Mouse (Mus musculus): Measurements from ENCODE around the gene Rpl10. TPM values are rescaled to one million over a fixed set of nuclear protein-coding genes. Genes with fewer than 3 reads are reported as not detected.
A peak's percentile ranks its signal among the peaks of the same experiment; 100 is the strongest.

Gene Rpl10
- total and polyA plus RNA-seq, 3 experiments = 1,009 to 3,613 (median 1,842) TPM

DNA sequence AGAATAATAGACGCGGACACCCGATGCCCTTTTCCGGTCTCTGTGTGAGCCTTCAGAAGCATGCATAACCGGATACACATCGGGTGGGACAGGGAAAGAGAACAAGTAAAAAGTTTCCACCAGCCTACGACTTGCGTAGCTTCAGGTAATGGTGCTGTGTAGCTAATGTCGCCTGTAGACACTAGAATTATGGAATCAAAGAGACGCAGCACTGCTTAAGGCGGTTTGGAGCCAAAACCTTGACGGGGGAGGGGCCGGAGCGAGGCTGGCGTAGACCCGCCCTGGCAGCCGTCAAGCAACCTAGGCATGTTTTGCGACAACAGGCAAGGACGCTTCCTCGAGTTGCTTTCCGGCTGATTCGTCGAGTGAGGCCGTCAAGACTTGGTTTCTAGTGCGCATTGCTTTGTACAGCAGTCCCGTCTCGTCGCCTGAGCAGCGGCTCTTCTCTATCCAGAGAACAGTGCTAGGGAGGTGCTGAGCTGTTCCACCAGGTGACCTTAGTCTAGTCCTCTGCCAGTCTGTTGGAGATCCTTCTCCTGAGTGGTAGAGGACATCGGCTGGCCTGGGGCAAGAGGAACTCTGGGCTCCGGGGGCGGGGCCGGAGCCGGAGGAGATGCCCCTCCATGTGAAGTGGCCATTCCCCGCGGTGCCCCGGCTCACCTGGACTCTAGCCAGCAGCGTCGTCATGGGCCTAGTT, 11.9 kb downstream of the Rpl10 start:
- DNase-seq (ENCODE audit: low spot score) = peak; percentile 29
- TF ChIP-seq GATA2 (IDR thresholded peaks at IDR 0.05; ENCODE audit: borderline replicate concordance, low read depth, low read length) (no peak), CTCF (IDR thresholded peaks at IDR 0.05; ENCODE audit: low read depth, low read length) (no peak), POLR2AphosphoS5 (IDR thresholded peaks at IDR 0.05; ENCODE audit: insufficient replicate concordance, low read depth, low read length) (no peak), TAL1 (conservative IDR thresholded peaks at IDR 0.05; ENCODE audit: low read depth, low read length) (no peak), GATA1 (IDR thresholded peaks at IDR 0.05; ENCODE audit: borderline replicate concordance, low read length) (no peak)
- 0 out of 2 replicates have a peak, but pooled peaks have one; percentile 11 for ATAC-seq (ENCODE audit: extremely low read depth, insufficient number of reproducible peaks, low FRiP score, poor library complexity, severe bottlenecking)

DNA sequence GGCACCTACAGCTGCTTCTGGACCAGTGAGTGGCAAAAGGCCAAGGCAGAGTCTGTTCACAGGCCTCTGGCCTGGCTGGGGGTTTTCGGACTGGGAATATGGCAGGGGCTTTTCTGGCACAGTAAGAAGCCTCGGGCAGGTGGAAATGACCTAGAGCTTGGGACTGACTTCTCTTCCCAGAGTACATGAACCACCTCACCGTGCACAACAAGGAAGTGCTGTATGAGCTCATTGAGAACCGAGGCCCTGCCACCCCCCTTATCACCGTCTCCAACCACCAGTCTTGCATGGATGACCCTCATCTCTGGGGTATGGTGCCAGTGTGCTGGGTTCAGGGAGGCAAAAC, 12.5 kb downstream of the Rpl10 start:
- Histone ChIP-seq H3K4me3 (ENCODE audit: low read depth, low read length) (peak overlapping the region; percentile 76), H3K9me3 (replicated peaks) (no peaks in the 10 kb centered on the region), H3K36me3 (replicated peaks) (peaks cover 33% of the 10 kb centered on the region), H3K27me3 (ENCODE audit: insufficient read depth, low read length) (no peaks in the 10 kb centered on the region), H3K4me1 (ENCODE audit: insufficient read depth, low read depth, low read length) (peaks cover 19% of the 10 kb centered on the region)
- ATAC-seq (ENCODE audit: extremely low read depth, insufficient number of reproducible peaks, low FRiP score, poor library complexity, severe bottlenecking) = no peak
- no peak for DNase-seq (ENCODE audit: low spot score)
- TF ChIP-seq CTCF (IDR thresholded peaks at IDR 0.05; ENCODE audit: low read depth, low read length) (no peak), GATA2 (IDR thresholded peaks at IDR 0.05; ENCODE audit: borderline replicate concordance, low read depth, low read length) (no peak), GATA1 (IDR thresholded peaks at IDR 0.05; ENCODE audit: borderline replicate concordance, low read length) (no peak), TAL1 (conservative IDR thresholded peaks at IDR 0.05; ENCODE audit: low read depth, low read length) (no peak), POLR2AphosphoS5 (IDR thresholded peaks at IDR 0.05; ENCODE audit: insufficient replicate concordance, low read depth, low read length) (no peak)

More for the DNA sequence above, 11.9 kb downstream of the Rpl10 start:
- peaks cover 22% of the 10 kb centered on the region for H3K4me1 ChIP-seq (ENCODE audit: insufficient read depth, low read depth, low read length)
- peaks cover 28% of the 10 kb centered on the region for H3K36me3 ChIP-seq (replicated peaks)
- no peaks in the 10 kb centered on the region for H3K27me3 ChIP-seq (ENCODE audit: insufficient read depth, low read length)
- H3K4me3 ChIP-seq (ENCODE audit: low read depth, low read length) = peak overlapping the region; percentile 76
- no peaks in the 10 kb centered on the region for H3K9me3 ChIP-seq (replicated peaks)

DNA sequence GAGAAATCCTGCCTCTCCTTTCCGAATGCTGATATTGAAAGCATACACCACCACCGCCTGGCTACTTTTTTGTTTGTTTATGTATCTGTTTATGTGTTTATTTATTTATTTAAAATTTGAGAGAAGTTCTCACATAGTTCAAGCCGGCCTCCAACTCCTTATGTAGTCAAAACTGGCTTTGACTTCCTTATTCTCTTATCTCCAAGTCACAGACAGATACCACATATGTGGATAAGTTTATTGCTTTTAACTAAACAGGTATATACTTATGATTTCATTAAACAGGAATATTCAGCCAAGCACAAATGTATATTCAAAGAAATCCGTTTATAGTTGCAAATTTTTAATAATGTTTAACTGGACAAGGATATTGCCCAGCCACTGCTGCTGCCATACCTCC, 22.8 kb downstream of the Rpl10 start:
- Histone ChIP-seq H3K27me3 (ENCODE audit: insufficient read depth, low read length) (no peaks in the 10 kb centered on the region), H3K9me3 (replicated peaks) (no peaks in the 10 kb centered on the region), H3K4me1 (ENCODE audit: insufficient read depth, low read depth, low read length) (peaks cover 11% of the 10 kb centered on the region), H3K4me3 (ENCODE audit: low read depth, low read length) (no peak overlapping the region; the same call in 1 of the 2 replicates), H3K36me3 (replicated peaks) (peaks cover 25% of the 10 kb centered on the region)
- TF ChIP-seq CTCF (IDR thresholded peaks at IDR 0.05; ENCODE audit: low read depth, low read length) (no peak), TAL1 (conservative IDR thresholded peaks at IDR 0.05; ENCODE audit: low read depth, low read length) (peak; percentile 55; the same call in 1 of the 2 replicates), GATA1 (IDR thresholded peaks at IDR 0.05; ENCODE audit: borderline replicate concordance, low read length) (no peak), POLR2AphosphoS5 (IDR thresholded peaks at IDR 0.05; ENCODE audit: insufficient replicate concordance, low read depth, low read length) (no peak)
- DNase-seq (ENCODE audit: low spot score) = no peak
- ATAC-seq (ENCODE audit: extremely low read depth, insufficient number of reproducible peaks, low FRiP score, poor library complexity, severe bottlenecking) = no peak

DNA sequence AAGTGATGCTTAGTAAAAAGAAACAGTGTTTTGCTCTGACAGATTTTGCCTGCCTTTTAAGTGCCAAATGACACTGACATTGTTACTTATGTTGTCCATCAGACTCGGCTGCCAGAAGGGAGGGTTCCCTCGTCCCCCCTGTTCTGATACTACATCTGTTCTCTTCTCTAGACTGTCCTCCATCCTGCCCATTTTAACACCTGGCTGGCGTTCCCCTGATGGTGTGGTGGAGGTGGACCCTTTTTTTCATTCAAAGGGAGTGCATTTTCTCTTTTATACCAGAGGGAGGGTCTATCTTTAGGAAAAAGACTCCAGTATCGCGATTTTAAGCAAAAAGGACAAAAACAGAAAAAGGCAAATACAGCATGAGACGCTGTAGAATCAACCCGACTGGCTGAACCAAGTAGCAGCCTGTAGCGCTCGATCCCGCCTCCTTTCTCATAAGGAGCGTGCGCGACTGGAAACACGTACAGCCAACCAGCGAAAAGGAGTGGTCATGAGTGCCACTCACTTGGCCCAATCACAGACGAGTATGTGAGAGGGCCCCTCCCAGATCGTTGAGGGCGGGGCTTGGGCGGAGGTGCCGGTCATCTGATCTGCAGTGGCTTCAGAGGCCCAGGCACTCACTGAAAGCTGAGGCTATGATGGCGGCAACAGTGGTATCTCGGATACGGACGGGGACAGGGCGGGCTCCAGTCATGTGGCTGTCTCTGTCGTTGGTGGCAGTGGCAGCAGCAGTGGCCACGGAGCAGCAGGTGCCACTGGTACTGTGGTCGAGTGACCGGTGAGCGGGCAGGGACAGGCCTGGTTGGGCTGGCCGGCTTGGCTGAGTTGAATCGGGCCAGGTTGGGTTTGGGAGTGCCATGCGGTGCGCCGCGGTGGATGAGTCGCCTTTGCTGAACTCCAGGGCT, 26.2 kb downstream of the Rpl10 start, which contains the start of gene Atp6ap1:
Gene Atp6ap1 (plus strand): TSS at position 560 of the 911 bp plus-strand sequence.
- peaks cover 35% of the 10 kb centered on the region for H3K36me3 ChIP-seq (replicated peaks)
- DNase-seq (ENCODE audit: low spot score) (peak; percentile 55), ATAC-seq (ENCODE audit: extremely low read depth, insufficient number of reproducible peaks, low FRiP score, poor library complexity, severe bottlenecking) (peak; percentile 96)
- H3K4me3 ChIP-seq (ENCODE audit: low read depth, low read length) = peak within 1 kb of the TSS; percentile 87
- H3K4me1 ChIP-seq (ENCODE audit: insufficient read depth, low read depth, low read length) = peaks cover 34% of the 10 kb centered on the region
- no peaks in the 10 kb centered on the region for H3K9me3 ChIP-seq (replicated peaks)
- no peak for TF ChIP-seq GATA1 (IDR thresholded peaks at IDR 0.05; ENCODE audit: borderline replicate concordance, low read length)
- TF ChIP-seq GATA2 (IDR thresholded peaks at IDR 0.05; ENCODE audit: borderline replicate concordance, low read depth, low read length) = no peak
- TF ChIP-seq CTCF (IDR thresholded peaks at IDR 0.05; ENCODE audit: low read depth, low read length) = no peak
- TF ChIP-seq TAL1 (conservative IDR thresholded peaks at IDR 0.05; ENCODE audit: low read depth, low read length) = no peak
- TF ChIP-seq POLR2AphosphoS5 (IDR thresholded peaks at IDR 0.05; ENCODE audit: insufficient replicate concordance, low read depth, low read length) = no peak
- H3K27me3 ChIP-seq (ENCODE audit: insufficient read depth, low read length) = no peaks in the 10 kb centered on the region

DNA sequence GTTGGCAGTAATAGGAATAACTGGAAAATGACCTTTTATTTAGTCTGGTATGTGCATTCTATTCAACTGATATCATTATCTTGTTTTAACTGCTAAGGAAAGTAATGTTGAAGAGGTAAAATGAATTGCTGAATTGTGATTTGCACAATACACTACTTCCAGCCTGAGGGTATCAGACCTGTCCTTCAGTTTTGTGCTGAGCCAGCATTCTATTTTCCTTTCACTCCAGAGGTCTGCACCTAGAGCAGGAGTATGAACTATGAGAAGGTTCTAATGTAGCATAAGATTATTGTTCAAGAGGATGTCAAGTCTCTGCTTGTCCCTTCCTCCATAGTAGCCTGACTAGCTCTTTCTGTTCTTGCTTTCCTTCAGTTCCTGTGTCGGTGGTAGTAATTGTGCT, 27.7 kb downstream of the Rpl10 start:
- ATAC-seq (ENCODE audit: extremely low read depth, insufficient number of reproducible peaks, low FRiP score, poor library complexity, severe bottlenecking) (no peak), DNase-seq (ENCODE audit: low spot score) (no peak)
- H3K36me3 ChIP-seq (replicated peaks) = peaks cover 51% of the 10 kb centered on the region
- TF ChIP-seq CTCF (IDR thresholded peaks at IDR 0.05; ENCODE audit: low read depth, low read length) (no peak), GATA1 (IDR thresholded peaks at IDR 0.05; ENCODE audit: borderline replicate concordance, low read length) (no peak)
- H3K4me3 ChIP-seq (ENCODE audit: low read depth, low read length) = no peak overlapping the region; the same call in 1 of the 2 replicates
- H3K4me1 ChIP-seq (ENCODE audit: insufficient read depth, low read depth, low read length) = peaks cover 34% of the 10 kb centered on the region
- H3K9me3 ChIP-seq (replicated peaks) = no peaks in the 10 kb centered on the region
- H3K27me3 ChIP-seq (ENCODE audit: insufficient read depth, low read length) = no peaks in the 10 kb centered on the region

DNA sequence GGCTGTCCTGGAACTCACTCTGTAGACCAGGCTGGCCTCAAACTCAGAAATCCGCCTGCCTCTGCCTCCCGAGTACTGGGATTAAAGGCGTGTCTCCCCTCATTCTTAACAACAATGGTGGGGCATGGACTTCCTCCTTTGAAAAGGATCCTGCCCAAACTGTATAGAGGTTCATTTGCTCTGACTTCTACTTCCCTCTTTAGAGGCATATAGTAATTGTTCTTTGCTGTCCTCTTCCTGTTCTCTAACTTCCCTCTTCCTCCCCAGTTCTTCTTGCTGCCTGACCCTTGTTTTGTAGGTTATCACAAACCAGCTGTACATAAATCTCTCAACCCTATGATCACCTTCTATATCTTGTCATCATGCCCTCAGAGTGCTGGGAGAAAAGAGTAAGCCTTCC, 29.1 kb downstream of the Rpl10 start:
- Histone ChIP-seq H3K27me3 (ENCODE audit: insufficient read depth, low read length) (no peaks in the 10 kb centered on the region), H3K36me3 (replicated peaks) (peaks cover 64% of the 10 kb centered on the region), H3K4me1 (ENCODE audit: insufficient read depth, low read depth, low read length) (peaks cover 46% of the 10 kb centered on the region), H3K4me3 (ENCODE audit: low read depth, low read length) (no peak overlapping the region), H3K9me3 (replicated peaks) (no peaks in the 10 kb centered on the region)
- no peak for ATAC-seq (ENCODE audit: extremely low read depth, insufficient number of reproducible peaks, low FRiP score, poor library complexity, severe bottlenecking)
- TF ChIP-seq CTCF (IDR thresholded peaks at IDR 0.05; ENCODE audit: low read depth, low read length) = no peak
- TF ChIP-seq POLR2AphosphoS5 (IDR thresholded peaks at IDR 0.05; ENCODE audit: insufficient replicate concordance, low read depth, low read length) = no peak
- TF ChIP-seq TAL1 (conservative IDR thresholded peaks at IDR 0.05; ENCODE audit: low read depth, low read length) = no peak
- no peak for TF ChIP-seq GATA2 (IDR thresholded peaks at IDR 0.05; ENCODE audit: borderline replicate concordance, low read depth, low read length)
- no peak for TF ChIP-seq GATA1 (IDR thresholded peaks at IDR 0.05; ENCODE audit: borderline replicate concordance, low read length)
- DNase-seq (ENCODE audit: low spot score) = no peak
